Mouse (Mus musculus) lung, postnatal 25 days (tissue): Measurements from ENCODE around the gene Lix1l.
"Not testable (repeated sequence)": the region's sequence is repeated elsewhere in the genome, so short reads cannot be mapped to it uniquely, and the experiment has no call there.

Experiments used
- DNase-seq: peaks from one replicate; pipeline ENCODE4 v3.0.0; 2022; ENCODE audit warnings: low spot score

Gene Lix1l

DNA sequence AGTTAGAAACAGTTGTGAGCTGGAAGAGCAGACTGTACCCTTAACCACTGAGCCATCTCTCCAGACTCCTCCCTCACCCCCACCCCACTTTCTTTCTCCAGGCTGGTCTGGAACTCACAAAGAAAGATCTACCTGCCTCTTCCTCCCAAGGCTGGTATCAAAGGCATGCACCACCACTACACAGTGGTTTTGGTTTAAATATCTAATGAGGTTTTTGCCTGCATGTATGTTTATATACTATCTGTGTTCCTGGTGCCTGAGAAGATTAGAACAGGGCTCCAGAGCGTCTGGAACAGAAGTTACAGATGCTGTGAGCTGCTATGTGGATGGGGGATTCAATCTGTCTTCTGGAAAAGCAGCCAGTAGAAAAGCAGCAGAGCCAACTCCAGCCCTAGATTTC, 33.1 kb downstream of the Lix1l start:
- no peak for DNase-seq

GRCm38 (mm10) chr3:96634928-96635879, 34.3 kb downstream of the Lix1l start, which contains the start of the genes Pex11b and Gm42957:
Pex11b (plus strand) TSS chr3:96635376.
Gm42957 (plus strand) TSS chr3:96635474.
- peak; percentile 89 for DNase-seq

DNA sequence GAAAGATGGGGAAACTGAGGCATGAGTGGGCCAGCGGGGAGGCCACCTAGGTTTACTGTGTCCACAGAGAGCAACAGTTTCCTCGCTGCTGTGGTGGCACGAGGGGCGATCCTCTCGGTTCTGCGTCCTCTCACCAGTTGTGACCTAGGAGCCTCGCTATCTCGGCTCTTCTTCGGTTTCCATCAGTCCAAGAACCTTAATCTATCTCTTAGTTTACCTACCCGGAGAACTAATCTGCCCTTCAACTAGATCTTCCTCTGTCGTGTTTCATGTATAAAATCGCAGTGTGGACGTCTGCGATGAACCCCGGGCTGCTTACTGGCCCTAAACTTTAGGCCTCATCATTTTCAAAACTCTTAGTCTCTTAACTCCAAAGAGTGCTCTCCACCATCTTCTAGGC, 35.0 kb downstream of the Lix1l start:
- no peak for DNase-seq

- no peak for DNase-seq
These were observed 35.5 kb downstream of the Lix1l start for GRCm38 (mm10) chr3:96636448-96636847.

- DNase-seq, result peak; percentile 71
These were observed 38.3 kb downstream of the Lix1l start for GRCm38 (mm10) chr3:96639219-96639618.

DNA sequence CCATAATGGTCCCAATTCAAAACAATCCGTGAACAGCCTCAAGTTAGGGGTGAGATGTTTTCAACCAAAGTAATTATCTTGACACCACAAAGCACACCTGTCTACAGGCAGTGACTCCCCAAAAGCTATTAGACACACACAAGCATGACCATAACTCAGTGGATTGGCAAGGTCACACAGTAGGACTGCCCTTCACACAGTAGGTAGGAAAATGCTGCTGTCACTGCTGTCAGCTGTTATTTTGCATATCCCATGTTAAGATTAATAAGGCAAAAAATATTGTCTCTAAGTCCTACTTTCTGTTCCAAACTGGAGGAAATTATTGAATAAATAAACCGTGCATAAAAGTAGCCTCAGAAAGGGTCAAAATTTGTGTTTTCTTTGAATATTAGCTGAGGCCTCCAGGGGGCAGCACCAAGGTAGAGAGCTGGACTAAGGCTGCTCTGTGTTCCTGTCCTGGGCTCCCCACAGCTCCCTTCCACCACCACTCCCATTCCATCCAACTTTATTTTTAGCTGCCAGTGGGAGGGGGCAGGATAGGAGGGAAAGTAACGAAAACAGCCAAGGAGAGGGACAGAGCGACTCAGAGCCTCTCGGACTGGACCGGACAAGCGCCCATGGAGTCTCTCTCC, 44.2 kb downstream of the Lix1l start, which contains the start of gene Itga10:
TSS of gene Itga10 (plus strand) at position 567 of the 632 bp plus-strand sequence.
- DNase-seq, result peak; percentile 33

DNA sequence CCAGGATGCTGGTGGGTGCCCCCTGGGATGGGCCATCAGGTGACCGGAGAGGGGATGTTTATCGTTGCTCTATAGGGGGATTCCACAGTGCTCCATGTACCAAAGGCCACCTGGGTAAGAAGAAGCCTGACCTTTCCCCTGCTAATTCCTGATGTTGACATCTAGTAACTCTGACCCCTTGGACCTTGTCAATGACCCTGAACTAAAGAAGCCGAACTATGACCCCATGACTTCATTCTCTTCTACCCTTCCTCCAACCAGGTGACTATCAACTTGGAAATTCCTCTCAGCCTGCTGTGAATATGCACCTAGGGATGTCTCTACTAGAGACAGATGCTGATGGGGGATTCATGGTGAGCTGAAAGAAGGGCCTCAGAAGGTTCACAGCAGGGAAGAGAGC, 46.4 kb downstream of the Lix1l start:
- DNase-seq, result no peak

- DNase-seq, result no peak
These were observed 60.0 kb downstream of the Lix1l start for GRCm38 (mm10) chr3:96660901-96661300.

- DNase-seq, result no peak
These were observed 61.9 kb downstream of the Lix1l start for GRCm38 (mm10) chr3:96662731-96663316.

DNA sequence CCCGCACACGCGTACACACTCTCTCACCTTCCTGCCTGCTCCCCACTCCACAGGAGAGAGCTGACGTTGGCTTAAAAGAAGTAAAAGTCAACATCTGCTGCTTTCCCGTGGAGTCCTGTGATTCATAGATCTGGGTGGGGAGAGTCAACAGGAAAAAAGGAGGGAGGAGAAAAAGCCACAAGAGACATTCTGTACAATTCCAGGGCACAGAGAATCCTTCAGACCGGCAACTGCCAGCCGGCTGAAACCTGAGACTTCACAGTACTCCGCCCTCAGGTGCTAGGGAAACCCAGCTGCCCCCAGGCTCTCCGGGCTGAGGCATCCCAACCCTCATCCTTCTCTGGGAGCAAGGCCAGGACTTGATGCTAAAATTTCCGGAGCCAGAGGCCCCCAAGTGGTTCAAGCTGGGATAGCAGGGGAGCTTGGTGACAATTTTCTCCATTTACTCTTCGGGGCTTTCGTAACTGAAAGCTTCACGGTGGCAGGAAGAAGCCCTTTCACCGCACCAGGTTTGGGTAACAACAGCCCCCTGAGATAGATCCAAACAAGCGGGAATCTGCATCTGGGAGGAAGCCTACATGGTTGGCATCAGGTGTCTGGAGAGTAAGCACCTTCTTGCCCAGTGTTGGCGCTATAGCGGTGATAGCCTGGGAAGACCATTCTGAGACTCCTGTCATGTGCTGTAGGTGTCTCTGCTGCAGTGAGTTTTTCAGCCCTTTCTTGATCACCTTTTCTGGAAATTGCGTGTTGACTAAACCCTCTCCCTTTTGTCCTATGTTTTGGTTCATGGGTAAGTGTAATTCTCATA, 62.7 kb downstream of the Lix1l start:
- DNase-seq, result peak; percentile 85

- not testable (repeated sequence) for DNase-seq
These were observed 64.9 kb downstream of the Lix1l start for GRCm38 (mm10) chr3:96665732-96666363.

- no peak for DNase-seq
These were observed 66.0 kb downstream of the Lix1l start for GRCm38 (mm10) chr3:96666916-96667315.

GRCm38 (mm10) chr3:96667316-96667715, 66.4 kb downstream of the Lix1l start:
- DNase-seq, result no peak

- no peak for DNase-seq
These were observed 67.6 kb downstream of the Lix1l start for GRCm38 (mm10) chr3:96668424-96669067.

- DNase-seq, result peak; percentile 88
These were observed 68.9 kb downstream of the Lix1l start, which contains the start of gene Ankrd35 for GRCm38 (mm10) chr3:96669727-96670468. Ankrd35 (plus strand) TSS chr3:96670131.

GRCm38 (mm10) chr3:96671519-96671918, 70.6 kb downstream of the Lix1l start:
- DNase-seq, result no peak

- DNase-seq, result no peak
These were observed 72.6 kb downstream of the Lix1l start for GRCm38 (mm10) chr3:96673514-96673913.

- DNase-seq, result no peak
These were observed 73.5 kb downstream of the Lix1l start for GRCm38 (mm10) chr3:96674442-96674841.

DNA sequence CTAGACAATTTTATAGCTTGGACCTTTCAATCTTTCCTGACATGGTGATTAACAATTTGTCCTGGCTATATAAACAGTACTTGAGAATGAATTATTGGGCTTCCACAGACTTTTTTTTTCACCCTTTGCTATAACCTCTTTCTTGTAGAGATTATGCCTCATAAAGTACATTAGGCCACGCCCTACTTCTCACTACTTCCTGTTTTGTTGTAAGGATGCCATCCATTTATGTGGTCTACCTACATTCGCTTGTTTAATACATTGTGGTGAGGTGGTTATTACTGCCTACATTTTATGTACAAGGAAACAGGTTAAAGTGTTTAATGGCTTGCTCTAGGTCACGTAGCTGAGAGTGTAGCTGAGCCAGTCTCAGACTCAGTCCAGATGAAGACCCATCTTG, 74.2 kb downstream of the Lix1l start:
- no peak for DNase-seq

- no peak for DNase-seq
These were observed 74.7 kb downstream of the Lix1l start for GRCm38 (mm10) chr3:96675690-96676089.
